Mouse (Mus musculus) ES-Bruce4 (cell line): ENCODE measurements around the gene Ltbp2.

Source experiments
- CTCF ChIP-seq: IDR thresholded peaks from one replicate; pipeline ENCODE4 v1.8.1; 2011; ENCODE audit warnings: low read depth, low read length
- POLR2A ChIP-seq: IDR thresholded peaks from one replicate; pipeline ENCODE4 v1.8.1; 2011; ENCODE audit warnings: low read length; ENCODE audit not compliant: insufficient read depth

- TF ChIP-seq POLR2A = no peak
- no peak for TF ChIP-seq CTCF
Observed at GRCm38 (mm10) chr12:84801532-84802110, 74.7 kb downstream of the Ltbp2 start.
